Comparison of ENCODE assay signal across 8 mouse cellular contexts in genomic region chr8:92961088-92961487, GRCm38 (mm10). TPM values are rescaled to one million over a fixed set of nuclear protein-coding genes. Genes with fewer than 3 reads are reported as not detected.
DNase-seq lines count a peak whose midpoint lies in the region; ATAC-seq and TF ChIP-seq lines count a peak whose summit lies in the region.
"Had no signal": no experiment of that assay in that cellular context is flagged by ENCODE, and none has a peak within 500 bp of the region (broad histone marks: within the 10 kb centered on the region; RNA-seq: fewer than 3 reads in every experiment).

No protein-coding gene starts in this region.

- H3K4me2 ChIP-seq in lung, embryonic 14.5 days, result peak overlapping the region; percentile 78
- peak overlapping the region; percentile 94 for H3K4me2 ChIP-seq in embryonic facial prominence, embryonic 15.5 days (replicated peaks)
- H3K4me2 ChIP-seq in intestine, embryonic 15.5 days (replicated peaks), result peak overlapping the region; percentile 78
- peak overlapping the region; percentile 63 for H3K4me2 ChIP-seq in stomach, embryonic 14.5 days (replicated peaks; ENCODE audit: low read depth, low read length)

- H3K36me3 ChIP-seq in lung, embryonic 14.5 days (ENCODE audit: insufficient read depth), result no peaks in the 10 kb centered on the region
- no peaks in the 10 kb centered on the region for H3K36me3 ChIP-seq in embryonic facial prominence, embryonic 15.5 days
- H3K36me3 ChIP-seq in intestine, embryonic 15.5 days, result no peaks in the 10 kb centered on the region
- H3K36me3 ChIP-seq in stomach, embryonic 14.5 days (ENCODE audit: control insufficient read depth, insufficient read depth, low read length), result no peaks in the 10 kb centered on the region

- WGBS in lung, embryonic 14.5 days, result 2% methylated on average over 25 of the region's 25 CpGs
- WGBS in embryonic facial prominence, embryonic 15.5 days, result 3% methylated on average over 25 of the region's 25 CpGs
- 1% methylated on average over 25 of the region's 25 CpGs for WGBS in intestine, embryonic 15.5 days
- 2% methylated on average over 25 of the region's 25 CpGs for WGBS in stomach, embryonic 14.5 days

- DNase-seq in lung, embryonic 14.5 days, result peak; percentile 20
- no peak for DNase-seq in lung, postnatal 25 days (ENCODE audit: low spot score)
- no peak for DNase-seq in spleen, adult 12 weeks (ENCODE audit: low spot score)
- no peak for DNase-seq in ovary, postnatal 10 days (ENCODE audit: low spot score)

- no peak overlapping the region for H3K9ac ChIP-seq in lung, embryonic 14.5 days
- peak overlapping the region; percentile 1; the same call in 1 of the 2 replicates for H3K9ac ChIP-seq in embryonic facial prominence, embryonic 15.5 days
- H3K9ac ChIP-seq in intestine, embryonic 15.5 days, result no peak overlapping the region
- H3K9ac ChIP-seq in stomach, embryonic 14.5 days (replicated peaks; ENCODE audit: low read depth, low read length), result no peak overlapping the region
- H3K9ac ChIP-seq: liver, embryonic 14.5 days had no signal

- ATAC-seq in lung, embryonic 14.5 days (ENCODE audit: insufficient read depth), result 0 out of 2 replicates have a peak, but pooled peaks have one; percentile 29
- ATAC-seq in embryonic facial prominence, embryonic 15.5 days (ENCODE audit: insufficient number of reproducible peaks, low FRiP score, low TSS enrichment, low read depth), result no peak
- ATAC-seq in intestine, embryonic 15.5 days, result no peak
- no peak for ATAC-seq in stomach, embryonic 14.5 days (ENCODE audit: insufficient number of reproducible peaks, insufficient read depth, low FRiP score, low read depth)

- no peak overlapping the region for H3K27ac ChIP-seq in lung, embryonic 14.5 days (ENCODE audit: low read depth)
- no peak overlapping the region for H3K27ac ChIP-seq in embryonic facial prominence, embryonic 15.5 days (replicated peaks)
- no peak overlapping the region for H3K27ac ChIP-seq in intestine, embryonic 15.5 days
- H3K27ac ChIP-seq in stomach, embryonic 14.5 days (ENCODE audit: low read length), result no peak overlapping the region
- H3K27ac ChIP-seq: liver, embryonic 14.5 days had no signal

- peak overlapping the region; percentile 43 for H3K4me3 ChIP-seq in lung, embryonic 14.5 days (ENCODE audit: low read depth, low read length)
- H3K4me3 ChIP-seq in embryonic facial prominence, embryonic 15.5 days (replicated peaks), result peak overlapping the region; percentile 47
- H3K4me3 ChIP-seq in intestine, embryonic 15.5 days (replicated peaks), result peak overlapping the region; percentile 33
- H3K4me3 ChIP-seq in stomach, embryonic 14.5 days (ENCODE audit: low read depth, low read length), result peak overlapping the region; percentile 34

- H3K27me3 ChIP-seq in lung, embryonic 14.5 days (ENCODE audit: insufficient read depth, low read length), result peaks cover 52% of the 10 kb centered on the region
- H3K27me3 ChIP-seq in embryonic facial prominence, embryonic 15.5 days, result peaks cover 49% of the 10 kb centered on the region
- peaks cover 45% of the 10 kb centered on the region for H3K27me3 ChIP-seq in intestine, embryonic 15.5 days (replicated peaks)
- H3K27me3 ChIP-seq in stomach, embryonic 14.5 days (ENCODE audit: control insufficient read depth, insufficient read depth, low read length), result peaks cover 30% of the 10 kb centered on the region

- TF ChIP-seq CTCF in lung, embryonic 14.5 days (IDR thresholded peaks at IDR 0.05; ENCODE audit: low read depth), result no peak

- H3K9me3 ChIP-seq in lung, embryonic 14.5 days (ENCODE audit: low read depth, low read length), result no peaks in the 10 kb centered on the region
- H3K9me3 ChIP-seq in embryonic facial prominence, embryonic 15.5 days (replicated peaks), result no peaks in the 10 kb centered on the region
- no peaks in the 10 kb centered on the region for H3K9me3 ChIP-seq in intestine, embryonic 15.5 days
- H3K9me3 ChIP-seq in stomach, embryonic 14.5 days (ENCODE audit: control insufficient read depth, low read depth, low read length), result no peaks in the 10 kb centered on the region

- no peaks in the 10 kb centered on the region for H3K4me1 ChIP-seq in lung, embryonic 14.5 days (ENCODE audit: insufficient read depth)
- H3K4me1 ChIP-seq in embryonic facial prominence, embryonic 15.5 days, result peaks cover 14% of the 10 kb centered on the region
- H3K4me1 ChIP-seq in intestine, embryonic 15.5 days (replicated peaks), result peaks cover 11% of the 10 kb centered on the region
- H3K4me1 ChIP-seq in stomach, embryonic 14.5 days (ENCODE audit: control insufficient read depth, insufficient read depth, low read length), result 0 out of 2 replicates have a peak, but pooled peaks cover 11% of the 10 kb centered on the region

RNA-seq across cellular contexts. Expression of gene Slc6a2, which starts 1.2 kb away (rescaled TPM):
- polyA plus RNA-seq in lung, embryonic 14.5 days (2014; fragmentation: Nextera tagmentation; extraction: Ambion mirVana), result 0.08 and 0.16 TPM in 2 replicates
- 1.4 and 1.7 TPM in 2 replicates for polyA plus RNA-seq in embryonic facial prominence, embryonic 15.5 days (2015; fragmentation: Nextera tagmentation; extraction: Ambion mirVana)
- polyA plus RNA-seq in intestine, embryonic 15.5 days (2015; fragmentation: Nextera tagmentation; extraction: Ambion mirVana), result 0.71 and 1.3 TPM in 2 replicates
- 0.06 and 0.07 TPM in 2 replicates for polyA plus RNA-seq in stomach, embryonic 14.5 days (2014; fragmentation: Nextera tagmentation; extraction: Ambion mirVana)

RNA-seq across cellular contexts. Expression of gene Capns2, which starts 59.9 kb away (rescaled TPM):
- 0.26 and 1.2 TPM in 2 replicates for polyA plus RNA-seq in lung, embryonic 14.5 days (2014; fragmentation: Nextera tagmentation; extraction: Ambion mirVana)
- polyA plus RNA-seq in embryonic facial prominence, embryonic 15.5 days (2015; fragmentation: Nextera tagmentation; extraction: Ambion mirVana), result 65.7 and 66.2 TPM in 2 replicates
- not detected in 2 replicates for polyA plus RNA-seq in intestine, embryonic 15.5 days (2015; fragmentation: Nextera tagmentation; extraction: Ambion mirVana)
- 1.4 and 3.8 TPM in 2 replicates for polyA plus RNA-seq in stomach, embryonic 14.5 days (2014; fragmentation: Nextera tagmentation; extraction: Ambion mirVana)

Comparison
In these comparisons a context has a peak if more than half of its experiments do, and no peak if none do; other contexts are left out.
1. RNA of gene Capns2, which starts 59.9 kb away (polyA plus RNA-seq): 65.7 to 66.2 TPM in embryonic facial prominence, embryonic 15.5 days; 1.4 to 3.8 TPM in stomach, embryonic 14.5 days, 0.26 to 1.2 TPM in lung, embryonic 14.5 days and not detected in intestine, embryonic 15.5 days; every median in the first group is over 10 times any median in the second.
2. Peak in every context shown above with its lines, with median percentiles within 50 percentile points of each other: H3K4me2 ChIP-seq and H3K4me3 ChIP-seq.